Mouse (Mus musculus): ENCODE data around the gene Znrf3. TPM values are rescaled to one million over a fixed set of nuclear protein-coding genes. Genes with fewer than 3 reads are reported as not detected.

Gene Znrf3
- polyA plus RNA-seq, 1 experiment = 6.0 TPM

DNA sequence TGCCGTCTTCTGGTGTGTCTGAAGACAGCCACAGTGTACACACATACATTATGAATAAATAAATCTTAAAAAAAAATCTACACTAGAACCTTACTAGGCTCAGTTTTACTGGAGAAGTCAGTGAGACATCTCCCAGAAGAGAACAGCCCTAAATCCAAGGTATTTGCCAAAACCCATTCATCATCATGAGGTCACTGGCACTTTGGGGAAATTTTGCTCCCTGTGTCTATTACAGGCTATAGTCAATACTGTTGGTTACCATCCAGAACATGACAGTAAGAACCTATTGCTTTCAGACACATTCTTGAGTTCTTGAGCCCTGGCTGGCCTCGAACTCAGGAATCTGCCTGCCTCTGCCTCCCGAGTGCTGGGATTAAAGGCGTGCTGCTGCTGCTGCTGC is 113.8 kb downstream of the Znrf3 start:
- no peak overlapping the region for H3K27ac ChIP-seq (ENCODE audit: insufficient read depth, low read length)
- TF ChIP-seq POLR2A (IDR thresholded peaks at IDR 0.05; ENCODE audit: extremely low read depth, insufficient read depth, low read length) (no peak), CTCF (IDR thresholded peaks at IDR 0.05; ENCODE audit: extremely low read depth, insufficient read depth, low read length) (no peak)
- H3K4me1 ChIP-seq (ENCODE audit: control insufficient read depth, insufficient read depth, low read length) = peaks cover 3% of the 10 kb centered on the region
- H3K4me3 ChIP-seq (ENCODE audit: insufficient read depth, low read length) = no peak overlapping the region

DNA sequence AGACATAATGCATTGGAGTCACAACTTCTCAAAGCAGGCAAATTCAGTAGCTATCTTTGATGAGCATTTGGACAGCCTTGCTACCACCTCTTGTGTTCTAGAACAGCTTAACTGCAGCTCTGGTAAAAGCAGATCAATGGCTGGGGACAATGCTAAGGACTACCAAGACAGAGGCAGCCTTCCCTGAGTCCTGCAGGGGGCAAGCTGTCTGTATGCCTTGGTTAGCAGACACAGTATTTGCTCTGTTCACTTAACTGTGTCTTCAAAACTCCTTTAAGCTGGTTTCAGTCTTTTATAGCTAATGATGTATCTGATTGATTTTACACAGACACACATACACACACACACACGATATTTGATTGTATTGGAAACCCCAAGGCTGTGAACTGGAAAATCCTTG is 117.0 kb downstream of the Znrf3 start:
- H3K27ac ChIP-seq (ENCODE audit: insufficient read depth, low read length) = no peak overlapping the region
- H3K4me3 ChIP-seq (ENCODE audit: insufficient read depth, low read length) = no peak overlapping the region
- TF ChIP-seq POLR2A (IDR thresholded peaks at IDR 0.05; ENCODE audit: extremely low read depth, insufficient read depth, low read length) (no peak), CTCF (IDR thresholded peaks at IDR 0.05; ENCODE audit: extremely low read depth, insufficient read depth, low read length) (0 out of 2 replicates have a peak, but pooled peaks have one; percentile 9)
- H3K4me1 ChIP-seq (ENCODE audit: control insufficient read depth, insufficient read depth, low read length) = no peaks in the 10 kb centered on the region; the same call in 1 of the 2 replicates

DNA sequence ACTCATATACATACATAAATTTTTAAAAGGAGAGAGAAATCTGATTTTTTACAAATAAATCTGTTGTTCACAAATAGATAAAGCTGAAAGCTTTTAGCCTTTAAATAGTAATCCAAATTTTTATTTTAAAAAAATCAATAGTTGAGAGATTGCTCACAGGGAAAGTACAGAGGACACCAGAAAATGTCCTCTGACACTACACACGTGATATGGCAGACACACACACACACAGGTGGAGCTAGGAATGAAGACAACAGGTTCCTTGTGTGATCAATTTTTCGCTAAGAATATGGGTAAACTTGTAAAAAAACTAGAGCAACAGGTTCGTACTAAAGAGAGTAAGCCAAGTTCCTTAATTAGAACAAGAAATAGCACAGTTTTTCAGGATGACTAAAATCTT is 118.4 kb downstream of the Znrf3 start:
- Histone ChIP-seq H3K27ac (ENCODE audit: insufficient read depth, low read length) (no peak overlapping the region), H3K4me1 (ENCODE audit: control insufficient read depth, insufficient read depth, low read length) (no peaks in the 10 kb centered on the region; the same call in 1 of the 2 replicates), H3K4me3 (ENCODE audit: insufficient read depth, low read length) (no peak overlapping the region)
- TF ChIP-seq CTCF (IDR thresholded peaks at IDR 0.05; ENCODE audit: extremely low read depth, insufficient read depth, low read length) (no peak), POLR2A (IDR thresholded peaks at IDR 0.05; ENCODE audit: extremely low read depth, insufficient read depth, low read length) (no peak)

DNA sequence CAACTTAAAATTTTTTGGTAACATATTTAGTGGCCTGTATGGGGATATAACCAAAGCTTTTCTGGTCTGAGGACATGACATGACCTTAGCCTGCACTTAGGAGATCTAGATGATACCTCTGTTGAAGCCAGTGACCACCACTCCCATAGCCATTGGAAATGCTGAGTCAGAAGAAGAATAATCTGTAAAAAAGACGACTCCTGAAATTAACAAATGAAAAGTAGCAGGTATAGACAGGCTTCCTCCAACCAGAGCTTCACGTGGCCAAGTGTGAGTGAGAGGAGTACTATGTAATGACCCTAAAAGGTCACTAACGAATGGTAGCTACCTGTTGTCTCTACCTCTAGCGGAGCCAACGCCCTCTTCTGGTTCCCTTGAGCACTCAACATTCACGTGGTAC is 119.4 kb downstream of the Znrf3 start:
- TF ChIP-seq POLR2A (IDR thresholded peaks at IDR 0.05; ENCODE audit: extremely low read depth, insufficient read depth, low read length) (no peak), CTCF (IDR thresholded peaks at IDR 0.05; ENCODE audit: extremely low read depth, insufficient read depth, low read length) (no peak)
- Histone ChIP-seq H3K27ac (ENCODE audit: insufficient read depth, low read length) (no peak overlapping the region), H3K4me3 (ENCODE audit: insufficient read depth, low read length) (no peak overlapping the region), H3K4me1 (ENCODE audit: control insufficient read depth, insufficient read depth, low read length) (no peaks in the 10 kb centered on the region; the same call in 1 of the 2 replicates)

DNA sequence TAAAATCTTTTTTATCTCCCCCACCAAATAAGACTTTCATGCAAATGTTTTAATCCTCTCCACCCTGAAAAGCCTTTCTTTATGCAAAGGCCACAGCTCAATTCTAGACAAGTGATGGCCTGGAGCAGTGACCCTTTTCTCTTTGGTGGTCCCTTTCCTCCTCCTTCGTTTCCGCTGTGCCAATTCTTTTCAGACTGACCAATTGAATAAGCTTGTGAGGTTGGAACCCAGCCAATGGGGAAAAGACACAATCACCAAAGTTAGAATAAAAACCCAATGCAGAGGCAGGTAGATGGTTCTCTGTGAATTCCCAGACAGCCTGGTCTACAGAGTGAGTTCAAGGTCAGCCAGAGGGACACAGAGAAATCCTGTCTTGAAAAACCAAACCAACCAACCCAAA is 120.4 kb downstream of the Znrf3 start:
- Histone ChIP-seq H3K4me1 (ENCODE audit: control insufficient read depth, insufficient read depth, low read length) (no peaks in the 10 kb centered on the region; the same call in 1 of the 2 replicates), H3K27ac (ENCODE audit: insufficient read depth, low read length) (no peak overlapping the region), H3K4me3 (ENCODE audit: insufficient read depth, low read length) (no peak overlapping the region)
- TF ChIP-seq POLR2A (IDR thresholded peaks at IDR 0.05; ENCODE audit: extremely low read depth, insufficient read depth, low read length) (no peak), CTCF (IDR thresholded peaks at IDR 0.05; ENCODE audit: extremely low read depth, insufficient read depth, low read length) (no peak)

DNA sequence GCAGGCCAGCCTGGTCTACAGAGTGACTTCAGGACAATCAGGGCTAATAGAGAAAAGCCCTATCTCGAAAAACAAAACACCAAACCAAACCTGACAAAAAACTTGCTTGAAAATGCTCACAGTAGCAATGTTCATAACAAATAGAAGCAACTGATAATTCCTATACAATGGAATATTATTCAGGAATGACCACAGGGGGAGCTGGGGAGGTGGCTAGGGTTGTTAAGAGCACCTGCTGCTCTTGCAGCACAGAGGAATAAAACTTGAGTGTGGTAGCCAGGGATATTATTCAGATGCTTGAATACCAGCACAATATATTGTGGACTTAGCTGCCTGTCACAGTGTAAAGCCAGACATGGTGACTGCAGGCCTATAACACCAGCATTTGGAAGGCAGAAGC is 123.0 kb downstream of the Znrf3 start:
- Histone ChIP-seq H3K27ac (ENCODE audit: insufficient read depth, low read length) (no peak overlapping the region), H3K4me3 (ENCODE audit: insufficient read depth, low read length) (no peak overlapping the region), H3K4me1 (ENCODE audit: control insufficient read depth, insufficient read depth, low read length) (peaks cover 1% of the 10 kb centered on the region)
- TF ChIP-seq POLR2A (IDR thresholded peaks at IDR 0.05; ENCODE audit: extremely low read depth, insufficient read depth, low read length) = no peak
- TF ChIP-seq CTCF (IDR thresholded peaks at IDR 0.05; ENCODE audit: extremely low read depth, insufficient read depth, low read length) = 0 out of 2 replicates have a peak, but pooled peaks have one; percentile 12

DNA sequence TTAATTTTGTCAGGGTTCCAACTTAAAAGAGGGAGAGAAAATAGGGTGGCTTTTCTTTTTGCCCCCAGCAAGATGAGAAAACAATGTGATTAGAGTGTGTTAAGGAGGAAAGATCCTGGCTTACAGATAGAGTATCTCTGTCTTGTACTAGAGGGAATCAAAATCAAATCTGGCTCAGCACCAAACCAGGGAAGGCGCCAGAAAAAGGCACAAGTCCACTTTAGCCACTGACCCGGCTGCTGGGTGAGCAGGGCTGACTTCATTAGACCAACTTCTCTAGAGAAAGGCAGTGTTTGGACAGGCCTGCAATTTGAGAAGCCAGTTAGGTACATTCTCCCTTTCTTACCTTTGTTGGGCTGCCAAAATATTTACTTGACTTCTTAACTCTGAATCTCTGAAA is 125.7 kb downstream of the Znrf3 start:
- TF ChIP-seq CTCF (IDR thresholded peaks at IDR 0.05; ENCODE audit: extremely low read depth, insufficient read depth, low read length) = no peak
- Histone ChIP-seq H3K4me1 (ENCODE audit: control insufficient read depth, insufficient read depth, low read length) (peaks cover 4% of the 10 kb centered on the region), H3K4me3 (ENCODE audit: insufficient read depth, low read length) (no peak overlapping the region), H3K27ac (ENCODE audit: insufficient read depth, low read length) (no peak overlapping the region)

DNA sequence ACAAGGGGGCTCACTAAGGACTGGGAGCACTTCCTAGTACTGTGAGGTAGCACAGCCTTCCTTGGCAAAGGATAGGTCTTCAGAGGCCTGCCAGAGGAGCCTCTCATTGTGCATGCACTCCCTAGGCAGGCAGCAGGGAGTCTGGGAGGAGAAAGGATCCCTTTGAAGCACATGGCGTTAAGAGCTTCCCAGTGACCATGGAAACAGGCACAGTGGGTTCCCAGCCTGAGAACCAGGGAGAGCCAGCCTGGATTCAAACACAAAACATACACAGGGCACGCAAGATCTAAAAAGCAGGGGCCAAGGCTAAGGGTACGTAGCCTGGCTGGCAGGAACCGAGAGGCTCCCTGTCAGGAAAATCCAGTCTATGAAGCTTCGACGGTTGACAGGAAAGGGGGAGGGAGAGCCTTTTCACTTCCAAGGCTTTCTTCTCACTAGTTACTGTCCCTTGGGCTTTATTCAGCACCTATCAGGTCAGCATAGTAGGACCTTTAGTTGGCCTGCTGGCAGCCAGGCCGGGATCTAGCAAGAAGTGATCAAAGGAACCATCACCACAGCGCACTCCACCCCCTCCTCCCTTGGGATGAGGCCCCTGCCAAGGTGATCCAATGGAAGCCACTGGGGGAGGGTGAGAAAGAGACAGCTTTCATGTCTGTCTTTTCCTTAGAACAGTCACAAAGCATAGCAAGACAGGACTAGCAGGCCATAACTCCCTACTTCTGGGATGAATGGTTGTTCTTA is 126.4 kb downstream of the Znrf3 start:
- H3K27ac ChIP-seq (ENCODE audit: insufficient read depth, low read length) = peak overlapping the region; percentile 36; the same call in 1 of the 2 replicates

DNA sequence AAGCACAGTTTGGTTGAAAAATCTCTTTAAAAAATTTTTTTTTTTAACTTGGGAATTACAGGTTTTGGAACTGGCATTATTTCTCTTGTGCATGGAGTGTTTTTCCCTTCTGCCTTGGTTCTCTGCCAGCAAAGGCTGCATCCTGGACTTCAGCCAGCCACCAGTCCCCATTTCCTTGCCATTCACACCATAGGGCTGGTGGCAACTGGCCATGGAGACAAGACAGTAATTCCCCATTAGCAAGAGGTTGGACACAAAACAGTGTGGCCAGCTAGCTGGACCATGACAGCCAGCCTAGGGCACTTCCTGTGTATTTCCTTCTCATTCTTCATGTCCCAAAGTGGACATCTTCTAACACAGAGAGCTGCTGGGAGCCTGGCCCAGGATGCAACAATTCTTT is 129.9 kb downstream of the Znrf3 start:
- TF ChIP-seq POLR2A (IDR thresholded peaks at IDR 0.05; ENCODE audit: extremely low read depth, insufficient read depth, low read length) (no peak), CTCF (IDR thresholded peaks at IDR 0.05; ENCODE audit: extremely low read depth, insufficient read depth, low read length) (no peak)
- Histone ChIP-seq H3K4me3 (ENCODE audit: insufficient read depth, low read length) (no peak overlapping the region), H3K27ac (ENCODE audit: insufficient read depth, low read length) (no peak overlapping the region), H3K4me1 (ENCODE audit: control insufficient read depth, insufficient read depth, low read length) (peaks cover 6% of the 10 kb centered on the region)

More for the DNA sequence above, 126.4 kb downstream of the Znrf3 start:
- Histone ChIP-seq H3K4me1 (ENCODE audit: control insufficient read depth, insufficient read depth, low read length) (peaks cover 6% of the 10 kb centered on the region), H3K4me3 (ENCODE audit: insufficient read depth, low read length) (no peak overlapping the region)
- no peak for TF ChIP-seq POLR2A (IDR thresholded peaks at IDR 0.05; ENCODE audit: extremely low read depth, insufficient read depth, low read length)
- TF ChIP-seq CTCF (IDR thresholded peaks at IDR 0.05; ENCODE audit: extremely low read depth, insufficient read depth, low read length) = no peak

DNA sequence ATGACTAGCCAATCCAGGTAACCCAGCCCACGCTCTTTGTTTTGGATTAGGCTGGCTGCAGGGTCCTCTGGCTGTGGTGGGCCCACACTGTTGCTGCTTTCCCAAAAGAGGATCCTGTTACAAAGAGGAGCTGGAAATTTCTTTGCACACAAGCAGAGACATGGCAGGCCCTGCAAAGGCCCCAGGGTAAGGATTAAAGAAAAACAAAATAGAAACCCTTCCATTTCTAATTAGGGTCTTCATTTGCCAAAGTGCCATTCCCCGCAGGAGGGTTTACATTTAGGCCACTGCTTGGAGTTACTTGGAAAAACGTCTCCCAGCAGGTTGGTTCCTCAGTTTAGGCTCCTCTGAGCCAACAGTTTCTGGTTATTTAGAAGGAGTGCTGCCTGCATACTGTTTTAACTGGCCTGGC is 130.3 kb downstream of the Znrf3 start:
- H3K27ac ChIP-seq (ENCODE audit: insufficient read depth, low read length) = peak overlapping the region; percentile 63
- TF ChIP-seq POLR2A (IDR thresholded peaks at IDR 0.05; ENCODE audit: extremely low read depth, insufficient read depth, low read length) (no peak), CTCF (IDR thresholded peaks at IDR 0.05; ENCODE audit: extremely low read depth, insufficient read depth, low read length) (no peak)

More for the DNA sequence above, 130.3 kb downstream of the Znrf3 start:
- H3K4me1 ChIP-seq (ENCODE audit: control insufficient read depth, insufficient read depth, low read length) = peaks cover 6% of the 10 kb centered on the region
- H3K4me3 ChIP-seq (ENCODE audit: insufficient read depth, low read length) = no peak overlapping the region
